Mouse (Mus musculus) MEL (cell line): ENCODE data around the gene Arhgef39. TPM values are rescaled to one million over a fixed set of nuclear protein-coding genes. Genes with fewer than 3 reads are reported as not detected.

Source experiments
- DNase-seq: peaks from one replicate; pipeline ENCODE4 v3.0.0; 2011; ENCODE audit warnings: low read depth, low spot score
- H3K27ac ChIP-seq: 2 replicates; pipeline ENCODE4 v1.5.1; 2012; ENCODE audit warnings: low read depth, mild to moderate bottlenecking, control low read depth, low read length, moderate library complexity; ENCODE audit not compliant: control insufficient read depth
- H3K27me3 ChIP-seq, 2 experiments: fragments of 150-350 bp in 1 of 2; sonication (generic) in 1 of 2; 2 replicates each; pipeline ENCODE4 v1.6.1; 2012; ENCODE audit warnings: low read length in 2 of 2, mild to moderate bottlenecking in 2 of 2, improper control_type of control experiment in 1 of 2, moderate library complexity in 1 of 2; ENCODE audit not compliant: insufficient read depth in 2 of 2, control insufficient read depth in 1 of 2
- H3K36me3 ChIP-seq, 2 experiments: 2 replicates each; pipeline ENCODE4 v1.6.1; 2012 to 2014; ENCODE audit warnings: low read length in 2 of 2, improper control_type of control experiment in 1 of 2, inconsistent platforms in 1 of 2, mild to moderate bottlenecking in 1 of 2; ENCODE audit not compliant: insufficient read depth in 2 of 2, control insufficient read depth in 1 of 2
- H3K4me1 ChIP-seq, 2 experiments: fragments of 150-350 bp in 1 of 2; sonication (generic) in 1 of 2; 2 replicates each; pipeline ENCODE4 v1.6.1; 2012; ENCODE audit warnings: low read length in 2 of 2, improper control_type of control experiment in 1 of 2, mild to moderate bottlenecking in 1 of 2; ENCODE audit not compliant: insufficient read depth in 2 of 2, control insufficient read depth in 1 of 2
- H3K4me3 ChIP-seq, 2 experiments: fragments of 150-350 bp in 1 of 2; sonication (generic) in 1 of 2; 2 replicates each; pipeline ENCODE4 v1.5.1; 2012; ENCODE audit warnings: low read depth in 2 of 2, low read length in 2 of 2, mild to moderate bottlenecking in 2 of 2, moderate library complexity in 2 of 2, control low read depth in 1 of 2, improper control_type of control experiment in 1 of 2; ENCODE audit not compliant: control insufficient read depth in 1 of 2, insufficient read depth in 1 of 2
- H3K79me2 ChIP-seq: 2 replicates; pipeline ENCODE4 v1.6.1; 2012; ENCODE audit warnings: mild to moderate bottlenecking, low read length, moderate library complexity; ENCODE audit not compliant: control insufficient read depth, poor library complexity, insufficient read depth
- H3K9ac ChIP-seq: 2 replicates; pipeline ENCODE4 v1.6.1; 2012; ENCODE audit warnings: low read depth, mild to moderate bottlenecking, control low read depth, low read length, moderate library complexity; ENCODE audit not compliant: control insufficient read depth, poor library complexity, severe bottlenecking
- H3K9me3 ChIP-seq: fragments of 150-350 bp; sonication (generic); replicated peaks from 2 replicates; pipeline ENCODE4 v1.6.1; 2012; ENCODE audit warnings: mild to moderate bottlenecking, low read length, improper control_type of control experiment, moderate library complexity; ENCODE audit not compliant: insufficient read depth
- BHLHE40 ChIP-seq: IDR thresholded peaks from 2 replicates; pipeline ENCODE4 v1.6.1; 2012; ENCODE audit warnings: low read depth, mild to moderate bottlenecking, inconsistent platforms, low read length, improper control_type of control experiment, borderline replicate concordance
- CHD1 ChIP-seq: IDR thresholded peaks from 2 replicates; pipeline ENCODE4 v1.6.1; 2012; ENCODE audit warnings: low read depth, mild to moderate bottlenecking, inconsistent platforms, low read length, improper control_type of control experiment
- CTCF ChIP-seq, 3 experiments: IDR thresholded peaks in 2 of 3; conservative IDR thresholded peaks in 1 of 3; 2 replicates each; pipeline ENCODE4 v1.5.1; 2011 to 2012; ENCODE audit warnings: low read length in 3 of 3, low read depth in 2 of 3, mild to moderate bottlenecking in 2 of 3, improper control_type of control experiment in 1 of 3, inconsistent platforms in 1 of 3, mixed read lengths in 1 of 3, moderate library complexity in 1 of 3; ENCODE audit not compliant: control insufficient read depth in 1 of 3, insufficient read depth in 1 of 3, poor library complexity in 1 of 3, severe bottlenecking in 1 of 3
- E2F4 ChIP-seq: IDR thresholded peaks from 2 replicates; pipeline ENCODE4 v1.6.1; 2011; ENCODE audit warnings: low read depth, low read length, improper control_type of control experiment, borderline replicate concordance
- ELF1 ChIP-seq: IDR thresholded peaks from 2 replicates; pipeline ENCODE4 v1.6.1; 2014; ENCODE audit warnings: low read depth, mild to moderate bottlenecking, inconsistent platforms, low read length, improper control_type of control experiment, moderate library complexity
- EP300 ChIP-seq, 2 experiments: IDR thresholded peaks; 2 replicates each; pipeline ENCODE4 v1.6.1; 2011; ENCODE audit warnings: improper control_type of control experiment in 2 of 2, low read length in 2 of 2, low read depth in 1 of 2, mild to moderate bottlenecking in 1 of 2
- ETS1 ChIP-seq: IDR thresholded peaks from 2 replicates; pipeline ENCODE4 v1.6.1; 2012; ENCODE audit warnings: low read depth, mild to moderate bottlenecking, inconsistent platforms, low read length, improper control_type of control experiment, moderate library complexity
- GABPA ChIP-seq: IDR thresholded peaks from 2 replicates; pipeline ENCODE4 v1.6.1; 2012; ENCODE audit warnings: low read depth, mild to moderate bottlenecking, inconsistent platforms, low read length, improper control_type of control experiment, moderate library complexity
- GATA1 ChIP-seq: IDR thresholded peaks from 2 replicates; pipeline ENCODE4 v1.6.1; 2011; ENCODE audit warnings: low read depth, low read length, improper control_type of control experiment
- HCFC1 ChIP-seq: IDR thresholded peaks from 2 replicates; pipeline ENCODE4 v1.6.1; 2012; ENCODE audit warnings: low read depth, mild to moderate bottlenecking, inconsistent platforms, low read length, improper control_type of control experiment, moderate library complexity
- JUND ChIP-seq: IDR thresholded peaks from 2 replicates; pipeline ENCODE4 v1.6.1; 2011; ENCODE audit warnings: low read depth, mild to moderate bottlenecking, improper control_type of control experiment, low read length
- KAT2A ChIP-seq: conservative IDR thresholded peaks from 2 replicates; pipeline ENCODE4 v1.6.1; 2012; ENCODE audit warnings: low read depth, low read length, improper control_type of control experiment, inconsistent platforms
- MAFK ChIP-seq: IDR thresholded peaks from 2 replicates; pipeline ENCODE4 v1.6.1; 2011; ENCODE audit warnings: low read depth, mild to moderate bottlenecking, low read length, improper control_type of control experiment, borderline replicate concordance
- MAX ChIP-seq: IDR thresholded peaks from 2 replicates; pipeline ENCODE4 v1.6.1; 2011; ENCODE audit warnings: low read length, improper control_type of control experiment
- MAZ ChIP-seq: IDR thresholded peaks from 2 replicates; pipeline ENCODE4 v1.6.1; 2012; ENCODE audit warnings: low read depth, mild to moderate bottlenecking, inconsistent platforms, low read length, improper control_type of control experiment
- MEF2A ChIP-seq: IDR thresholded peaks from 2 replicates; pipeline ENCODE4 v1.6.1; 2014; ENCODE audit warnings: low read depth, mild to moderate bottlenecking, inconsistent platforms, low read length, improper control_type of control experiment; ENCODE audit not compliant: poor library complexity, insufficient replicate concordance, severe bottlenecking; ENCODE audit errors: extremely low read depth
- MXI1 ChIP-seq: IDR thresholded peaks from 2 replicates; pipeline ENCODE4 v1.6.1; 2011; ENCODE audit warnings: mild to moderate bottlenecking, low read depth, low read length, improper control_type of control experiment
- MYB ChIP-seq: IDR thresholded peaks from 2 replicates; pipeline ENCODE4 v1.6.1; 2011; ENCODE audit warnings: mild to moderate bottlenecking, low read depth, low read length, improper control_type of control experiment
- MYC ChIP-seq: IDR thresholded peaks from 2 replicates; pipeline ENCODE4 v1.6.1; 2011; ENCODE audit warnings: low read depth, mild to moderate bottlenecking, low read length, improper control_type of control experiment, moderate library complexity
- NELFE ChIP-seq: IDR thresholded peaks from 2 replicates; pipeline ENCODE4 v1.6.1; 2011; ENCODE audit warnings: low read depth, low read length, improper control_type of control experiment
- NRF1 ChIP-seq: IDR thresholded peaks from 2 replicates; pipeline ENCODE4 v1.6.1; 2014; ENCODE audit warnings: low read depth, mild to moderate bottlenecking, inconsistent platforms, low read length, improper control_type of control experiment, moderate library complexity; ENCODE audit not compliant: poor library complexity, insufficient read depth, severe bottlenecking
- POLR2A ChIP-seq, 2 experiments: IDR thresholded peaks; 2 replicates each; pipeline ENCODE4 v1.6.1; 2011 to 2012; ENCODE audit warnings: low read length in 2 of 2, mild to moderate bottlenecking in 2 of 2, control low read depth in 1 of 2, improper control_type of control experiment in 1 of 2, low read depth in 1 of 2, moderate library complexity in 1 of 2; ENCODE audit not compliant: control insufficient read depth in 1 of 2, insufficient read depth in 1 of 2, poor library complexity in 1 of 2
- POLR2AphosphoS2 ChIP-seq: IDR thresholded peaks from 2 replicates; pipeline ENCODE4 v1.6.1; 2011; ENCODE audit warnings: low read length, improper control_type of control experiment
- POLR2AphosphoS5 ChIP-seq: IDR thresholded peaks from 2 replicates; pipeline ENCODE4 v1.6.1; 2012; ENCODE audit warnings: low read depth, borderline replicate concordance, mild to moderate bottlenecking, inconsistent platforms, low read length, moderate library complexity, mixed read lengths
- RAD21 ChIP-seq: IDR thresholded peaks from 2 replicates; pipeline ENCODE4 v1.6.1; 2011; ENCODE audit warnings: mild to moderate bottlenecking, low read depth, low read length, improper control_type of control experiment
- RCOR1 ChIP-seq: IDR thresholded peaks from 2 replicates; pipeline ENCODE4 v1.6.1; 2012; ENCODE audit warnings: low read depth, mild to moderate bottlenecking, inconsistent platforms, low read length, improper control_type of control experiment
- SIN3A ChIP-seq: IDR thresholded peaks from 2 replicates; pipeline ENCODE4 v1.6.1; 2012; ENCODE audit warnings: low read length, improper control_type of control experiment, inconsistent platforms
- SMC3 ChIP-seq: IDR thresholded peaks from 2 replicates; pipeline ENCODE4 v1.6.1; 2011; ENCODE audit warnings: low read depth, low read length, improper control_type of control experiment
- TAL1 ChIP-seq: IDR thresholded peaks from 2 replicates; pipeline ENCODE4 v1.6.1; 2012; ENCODE audit warnings: mild to moderate bottlenecking, inconsistent platforms, low read length, moderate library complexity, mixed read lengths
- TBP ChIP-seq: IDR thresholded peaks from 2 replicates; pipeline ENCODE4 v1.8.0; 2011; ENCODE audit warnings: low read depth, low read length, improper control_type of control experiment
- UBTF ChIP-seq: IDR thresholded peaks from 2 replicates; pipeline ENCODE4 v1.6.1; 2012; ENCODE audit warnings: low read depth, mild to moderate bottlenecking, inconsistent platforms, low read length, improper control_type of control experiment, moderate library complexity, borderline replicate concordance; ENCODE audit not compliant: insufficient read depth
- USF1 ChIP-seq: IDR thresholded peaks from 2 replicates; pipeline ENCODE4 v1.6.1; 2014; ENCODE audit warnings: low read depth, mild to moderate bottlenecking, inconsistent platforms, low read length, improper control_type of control experiment, moderate library complexity
- USF2 ChIP-seq, 2 experiments: IDR thresholded peaks; 2 replicates each; pipeline ENCODE4 v1.6.1; 2011 to 2012; ENCODE audit warnings: improper control_type of control experiment in 2 of 2, low read length in 2 of 2, borderline replicate concordance in 1 of 2, inconsistent platforms in 1 of 2, low read depth in 1 of 2, mild to moderate bottlenecking in 1 of 2; ENCODE audit not compliant: insufficient read depth in 1 of 2
- ZC3H11A ChIP-seq: IDR thresholded peaks from 2 replicates; pipeline ENCODE4 v1.6.1; 2012; ENCODE audit warnings: low read depth, mild to moderate bottlenecking, inconsistent platforms, low read length, improper control_type of control experiment
- ZKSCAN1 ChIP-seq: IDR thresholded peaks from 2 replicates; pipeline ENCODE4 v1.6.1; 2012; ENCODE audit warnings: low read depth, mild to moderate bottlenecking, inconsistent platforms, low read length, improper control_type of control experiment, moderate library complexity
- ZMIZ1 ChIP-seq: IDR thresholded peaks from 2 replicates; pipeline ENCODE4 v1.6.1; 2012; ENCODE audit warnings: low read depth, mild to moderate bottlenecking, inconsistent platforms, low read length, improper control_type of control experiment, moderate library complexity
- polyA plus RNA-seq, 2 experiments: library from polyadenylated mRNA; stranded (reverse) in 1 of 2; unstranded in 1 of 2; fragments of >175 nt in 1 of 2; fragments of >200 nt in 1 of 2; gene quantifications; 2 replicates each; pipeline versions ENCODE4 v1.2.1 to v1.2.4; 2012; ENCODE audit warnings: low replicate concordance in 2 of 2, low read depth in 1 of 2; ENCODE audit not compliant: insufficient read length in 2 of 2, insufficient read depth in 1 of 2, missing spikeins in 1 of 2
- total RNA-seq: library from RNA; depleted of rRNA; stranded (reverse); fragments of 300-350 nt; gene quantifications from 2 replicates; pipeline ENCODE4 v1.2.3, GENCODE M21; 2012

Gene Arhgef39
- total and polyA plus RNA-seq, 3 experiments = 26.3 to 56.7 TPM; not detected in 1

DNA sequence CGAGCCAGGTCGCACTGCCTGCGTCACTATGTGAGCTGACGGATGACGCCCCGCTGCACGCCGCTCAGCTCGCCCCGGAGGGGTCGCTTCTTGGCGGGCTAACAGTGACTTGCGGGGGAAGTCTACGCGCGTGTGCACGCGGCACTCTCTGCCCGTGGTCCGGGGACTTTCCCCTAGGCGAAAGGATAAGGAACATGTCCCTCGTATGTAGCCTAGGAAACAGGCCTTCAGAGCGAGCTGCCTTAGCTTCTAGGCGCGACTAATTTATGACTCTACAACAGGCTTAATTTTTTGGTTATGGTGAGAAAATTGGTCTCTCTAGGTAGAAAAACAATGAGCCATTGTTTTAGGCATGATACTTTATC lies 6.7 kb downstream of the Arhgef39 start, which contains the start of gene Ccdc107:
Ccdc107 (plus strand) TSS at position 80 of the 365 bp plus-strand sequence.
- H3K4me1 ChIP-seq = peaks cover 2 to 20% of the 10 kb centered on the region in 2 experiments; a peak in 2 of 4 replicates
- H3K27ac ChIP-seq = peak within 1 kb of the TSS; percentile 33
- H3K36me3 ChIP-seq = no peaks in the 10 kb centered on the region
- TF ChIP-seq HCFC1 (peak; percentile 61), UBTF (peak; percentile 99), ETS1 (peak; percentile 74), MYC (peak; percentile 80), ELF1 (peak; percentile 81), RCOR1 (no peak), MYB (no peak), NELFE (no peak), NRF1 (no peak; the same call in 1 of the 2 replicates), POLR2A (IDR thresholded peaks at IDR 0.05; ENCODE audit: control insufficient read depth in 1 of 2, insufficient read depth in 1 of 2, low read depth in 1 of 2, low read length in 2 of 2, poor library complexity in 1 of 2) (peak in 1 of 2 experiments; percentile 87; a peak in 2 of 4 replicates), TAL1 (no peak), E2F4 (no peak), KAT2A (no peak), RAD21 (no peak), CTCF (IDR thresholded peaks at IDR 0.05 in 2 of 3, conservative IDR thresholded peaks at IDR 0.05 in 1 of 3; ENCODE audit: control insufficient read depth in 1 of 3, insufficient read depth in 1 of 3, low read depth in 2 of 3, low read length in 3 of 3, poor library complexity in 1 of 3, severe bottlenecking in 1 of 3) (no peak), GABPA (no peak), ZC3H11A (no peak), BHLHE40 (no peak; the same call in 1 of the 2 replicates), MAFK (peak; percentile 99), JUND (no peak), MAZ (peak; percentile 82; the same call in 1 of the 2 replicates), MXI1 (peak; percentile 87), MEF2A (no peak), TBP (peak; percentile 100), SMC3 (no peak), MAX (peak; percentile 64; the same call in 1 of the 2 replicates), POLR2AphosphoS2 (no peak), CHD1 (no peak), GATA1 (peak; percentile 8; the same call in 1 of the 2 replicates), ZMIZ1 (peak; percentile 97), USF2 (IDR thresholded peaks at IDR 0.05; ENCODE audit: borderline replicate concordance in 1 of 2, insufficient read depth in 1 of 2, low read depth in 1 of 2, low read length in 2 of 2) (no peak), POLR2AphosphoS5 (no peak), ZKSCAN1 (no peak), SIN3A (peak; percentile 81), USF1 (no peak), EP300 (IDR thresholded peaks at IDR 0.05; ENCODE audit: low read depth in 1 of 2, low read length in 2 of 2) (no peak)
- H3K9me3 ChIP-seq = no peaks in the 10 kb centered on the region
- peak within 1 kb of the TSS; percentile 90 for H3K9ac ChIP-seq
- peak within 1 kb of the TSS; percentile 64 to 89 for H3K4me3 ChIP-seq
- no peaks in the 10 kb centered on the region for H3K27me3 ChIP-seq
- DNase-seq = peak; percentile 99
- peaks cover 5% of the 10 kb centered on the region; the same call in 1 of the 2 replicates for H3K79me2 ChIP-seq
